Mouse (Mus musculus): Measurements from ENCODE around the gene Rpl26. TPM values are rescaled to one million over a fixed set of nuclear protein-coding genes. Genes with fewer than 3 reads are reported as not detected.

Rpl26 gene
- polyA plus RNA-seq, 1 experiment from 2014 or later = 1,184 TPM

DNA sequence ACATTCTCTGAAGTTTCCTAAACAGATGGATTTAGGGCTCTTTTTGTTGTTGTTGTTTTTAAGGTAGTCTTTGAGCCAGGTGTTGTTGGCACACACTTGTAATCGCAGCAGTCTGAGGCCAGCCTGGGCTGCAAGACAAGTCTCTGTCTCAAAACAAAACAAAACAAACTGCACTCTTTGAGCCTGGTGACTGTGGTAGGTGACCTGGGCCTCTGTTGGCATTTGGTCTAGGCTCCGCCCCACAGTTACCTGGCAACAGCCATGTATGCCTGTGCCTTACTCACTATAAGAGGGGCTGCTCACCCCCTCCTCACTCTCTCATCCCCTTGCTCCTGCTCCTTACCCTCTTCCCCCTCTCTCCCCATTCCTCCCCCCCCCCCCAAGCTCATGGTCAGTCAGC lies 39.1 kb upstream of the Rpl26 start:
- WGBS = 62% methylated on average over 2 of the region's 2 CpGs

DNA sequence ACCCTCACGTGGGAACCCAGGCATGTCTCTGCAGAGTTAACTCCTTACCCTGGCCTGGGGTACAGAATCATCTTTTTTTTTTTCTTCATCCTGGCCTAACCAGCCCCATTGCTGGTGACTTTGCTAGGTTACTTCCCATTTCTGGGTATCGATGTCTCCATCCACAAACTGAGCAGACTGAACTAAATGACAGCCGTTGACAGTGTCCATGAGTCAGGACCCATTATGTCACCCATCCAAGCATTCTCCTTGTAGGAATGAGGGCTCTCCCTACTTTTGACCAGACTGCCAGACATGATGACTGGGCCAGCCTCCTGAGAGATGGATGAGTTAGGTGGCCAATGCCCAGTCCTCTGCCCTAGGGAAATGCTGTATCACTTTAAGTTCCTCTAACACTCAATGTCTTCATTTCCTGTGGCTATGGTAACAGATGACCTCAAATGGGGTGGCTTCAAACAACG lies 37.7 kb upstream of the Rpl26 start:
- WGBS = 62% methylated on average over 4 of the region's 4 CpGs
- no peaks in the 10 kb centered on the region for H3K27me3 ChIP-seq (ENCODE audit: control insufficient read depth, insufficient read depth, low read length)
- no peak overlapping the region for H3K27ac ChIP-seq (ENCODE audit: low read depth, low read length)
- H3K4me2 ChIP-seq (replicated peaks; ENCODE audit: low read depth, low read length) = no peak overlapping the region
- H3K36me3 ChIP-seq (ENCODE audit: control insufficient read depth, insufficient read depth, low read length) = no peaks in the 10 kb centered on the region
- no peaks in the 10 kb centered on the region for H3K9me3 ChIP-seq (ENCODE audit: control insufficient read depth, low read length)
- H3K9ac ChIP-seq (ENCODE audit: low read depth, low read length) = no peak overlapping the region
- ATAC-seq (ENCODE audit: low FRiP score, low TSS enrichment) = no peak
- no peak overlapping the region for H3K4me3 ChIP-seq (ENCODE audit: low read length)
- no peaks in the 10 kb centered on the region for H3K4me1 ChIP-seq (ENCODE audit: control insufficient read depth, insufficient read depth, low read length)

More for the DNA sequence above, 39.1 kb upstream of the Rpl26 start:
- Histone ChIP-seq H3K36me3 (ENCODE audit: control insufficient read depth, insufficient read depth, low read length) (no peaks in the 10 kb centered on the region), H3K4me3 (ENCODE audit: low read length) (no peak overlapping the region), H3K27ac (ENCODE audit: low read depth, low read length) (no peak overlapping the region), H3K9me3 (ENCODE audit: control insufficient read depth, low read length) (no peaks in the 10 kb centered on the region), H3K4me1 (ENCODE audit: control insufficient read depth, insufficient read depth, low read length) (no peaks in the 10 kb centered on the region), H3K9ac (ENCODE audit: low read depth, low read length) (no peak overlapping the region), H3K4me2 (replicated peaks; ENCODE audit: low read depth, low read length) (no peak overlapping the region), H3K27me3 (ENCODE audit: control insufficient read depth, insufficient read depth, low read length) (no peaks in the 10 kb centered on the region)
- ATAC-seq (ENCODE audit: low FRiP score, low TSS enrichment) = no peak

DNA sequence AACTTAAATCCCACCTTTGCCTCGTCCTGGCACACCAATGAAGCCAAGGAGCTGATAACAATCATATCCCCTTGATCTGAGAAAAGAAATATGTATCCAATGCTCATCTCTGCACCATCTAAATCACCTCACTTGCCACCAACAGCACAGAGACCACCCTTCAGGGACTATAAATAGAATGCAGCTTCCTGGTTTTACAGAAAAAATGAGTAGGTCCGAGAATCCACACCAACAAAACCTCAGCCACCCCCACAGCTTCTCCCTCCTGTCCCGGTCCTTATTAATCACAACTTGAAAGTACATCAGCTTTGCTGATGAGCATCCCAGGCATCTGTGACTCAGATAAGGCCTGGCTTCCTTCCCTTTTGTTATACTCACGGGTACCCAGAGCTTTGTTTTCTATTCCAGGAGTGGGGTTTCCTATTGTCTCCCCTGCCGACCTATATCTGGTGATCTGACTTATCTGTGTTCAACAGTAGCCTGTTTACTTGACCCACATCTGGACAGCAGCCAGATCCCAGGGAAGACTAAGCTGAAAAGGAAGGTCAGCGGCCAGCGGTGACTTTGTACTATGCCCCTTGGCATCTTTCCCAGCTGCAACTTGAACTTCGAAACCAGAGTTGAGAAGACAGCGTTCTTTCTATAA lies 36.7 kb upstream of the Rpl26 start:
- Histone ChIP-seq H3K9me3 (ENCODE audit: control insufficient read depth, low read length) (no peaks in the 10 kb centered on the region), H3K4me3 (ENCODE audit: low read length) (no peak overlapping the region), H3K9ac (ENCODE audit: low read depth, low read length) (no peak overlapping the region), H3K4me1 (ENCODE audit: control insufficient read depth, insufficient read depth, low read length) (no peaks in the 10 kb centered on the region), H3K4me2 (replicated peaks; ENCODE audit: low read depth, low read length) (no peak overlapping the region), H3K36me3 (ENCODE audit: control insufficient read depth, insufficient read depth, low read length) (no peaks in the 10 kb centered on the region), H3K27ac (ENCODE audit: low read depth, low read length) (no peak overlapping the region), H3K27me3 (ENCODE audit: control insufficient read depth, insufficient read depth, low read length) (no peaks in the 10 kb centered on the region)
- WGBS = 45% methylated on average over 9 of the region's 9 CpGs
- peak; percentile 35; the same call in 1 of the 2 replicates for ATAC-seq (ENCODE audit: low FRiP score, low TSS enrichment)

DNA sequence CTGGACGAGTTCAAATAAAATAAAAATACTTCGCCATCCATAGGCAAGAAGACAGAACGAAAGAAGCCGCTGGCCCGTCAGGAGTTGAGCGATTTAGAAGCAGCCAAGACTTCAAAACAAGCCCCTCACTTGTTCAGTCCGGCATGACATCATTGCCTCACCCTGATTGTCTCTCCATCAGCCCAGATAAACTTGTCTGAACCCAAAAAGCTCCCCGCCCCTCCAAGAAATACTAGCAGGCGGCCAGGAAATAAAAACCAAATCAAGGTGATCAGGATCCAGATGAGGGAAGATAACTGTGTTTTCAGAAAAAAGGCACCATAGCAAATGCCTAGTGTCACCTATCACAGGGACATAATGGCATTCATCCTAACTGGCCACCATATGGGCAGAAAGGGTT lies 30.1 kb upstream of the Rpl26 start:
- no peak overlapping the region for H3K9ac ChIP-seq (ENCODE audit: low read depth, low read length)
- no peaks in the 10 kb centered on the region for H3K9me3 ChIP-seq (ENCODE audit: control insufficient read depth, low read length)
- 88% methylated on average over 9 of the region's 9 CpGs for WGBS
- no peaks in the 10 kb centered on the region for H3K27me3 ChIP-seq (ENCODE audit: control insufficient read depth, insufficient read depth, low read length)
- H3K4me1 ChIP-seq (ENCODE audit: control insufficient read depth, insufficient read depth, low read length) = no peaks in the 10 kb centered on the region
- H3K4me3 ChIP-seq (ENCODE audit: low read length) = no peak overlapping the region
- no peak overlapping the region for H3K4me2 ChIP-seq (replicated peaks; ENCODE audit: low read depth, low read length)
- no peaks in the 10 kb centered on the region for H3K36me3 ChIP-seq (ENCODE audit: control insufficient read depth, insufficient read depth, low read length)
- no peak for ATAC-seq (ENCODE audit: low FRiP score, low TSS enrichment)
- no peak overlapping the region for H3K27ac ChIP-seq (ENCODE audit: low read depth, low read length)

DNA sequence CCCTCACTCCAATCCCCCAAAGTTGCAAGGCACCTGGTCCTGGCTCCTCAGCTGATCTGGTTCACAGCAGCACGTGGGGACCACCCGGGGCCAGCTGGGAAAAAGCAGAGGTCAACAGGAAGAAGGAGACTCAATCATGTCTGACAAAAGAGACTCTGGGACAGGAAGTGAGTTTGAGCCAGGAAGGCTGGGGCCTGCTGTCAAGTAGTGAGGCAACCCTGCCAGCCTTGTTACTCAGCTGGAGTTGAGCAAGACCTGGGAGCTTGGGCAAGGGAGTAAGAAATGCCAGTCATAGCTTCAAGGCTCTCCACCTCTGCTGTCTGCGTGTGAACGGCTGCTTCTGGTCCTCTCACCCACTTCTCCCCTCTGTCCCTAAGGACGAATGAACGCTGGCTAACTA lies 29.6 kb upstream of the Rpl26 start, which contains the start of gene Ndel1:
Ndel1 (minus strand) TSS at position 111 of the 400 bp plus-strand sequence.
- Histone ChIP-seq H3K27ac (ENCODE audit: low read depth, low read length) (no peak within 1 kb of the TSS), H3K4me2 (replicated peaks; ENCODE audit: low read depth, low read length) (no peak within 1 kb of the TSS), H3K9me3 (ENCODE audit: control insufficient read depth, low read length) (no peaks in the 10 kb centered on the region), H3K27me3 (ENCODE audit: control insufficient read depth, insufficient read depth, low read length) (no peaks in the 10 kb centered on the region), H3K36me3 (ENCODE audit: control insufficient read depth, insufficient read depth, low read length) (no peaks in the 10 kb centered on the region), H3K4me3 (ENCODE audit: low read length) (no peak within 1 kb of the TSS), H3K4me1 (ENCODE audit: control insufficient read depth, insufficient read depth, low read length) (no peaks in the 10 kb centered on the region), H3K9ac (ENCODE audit: low read depth, low read length) (no peak within 1 kb of the TSS)
- ATAC-seq (ENCODE audit: low FRiP score, low TSS enrichment) = peak; percentile 20; the same call in 1 of the 2 replicates
- whole genome bisulfite sequencing = 17% methylated on average over 6 of the region's 6 CpGs

DNA sequence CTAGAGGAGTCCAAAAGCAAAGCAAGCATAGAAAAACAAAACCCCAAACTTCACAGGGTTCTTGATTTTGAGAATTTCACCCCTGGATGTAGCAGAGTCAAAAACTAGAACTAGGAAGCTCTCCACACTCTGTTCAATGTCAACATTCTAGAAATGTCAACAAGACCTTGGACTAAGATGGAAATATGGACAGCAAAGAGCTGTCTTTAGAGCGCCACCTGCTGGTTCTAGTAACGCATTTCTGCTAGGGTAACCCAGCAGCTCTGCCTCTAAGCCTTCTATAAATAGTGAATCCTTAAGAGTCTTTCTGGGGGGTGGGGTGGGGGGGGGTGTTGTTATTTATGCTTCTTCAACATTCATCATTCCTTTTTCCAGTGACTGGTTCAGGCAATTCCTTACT lies 26.5 kb upstream of the Rpl26 start:
- ATAC-seq (ENCODE audit: low FRiP score, low TSS enrichment) = no peak
- Histone ChIP-seq H3K4me3 (ENCODE audit: low read length) (no peak overlapping the region), H3K4me1 (ENCODE audit: control insufficient read depth, insufficient read depth, low read length) (no peaks in the 10 kb centered on the region), H3K4me2 (replicated peaks; ENCODE audit: low read depth, low read length) (no peak overlapping the region), H3K27ac (ENCODE audit: low read depth, low read length) (no peak overlapping the region), H3K27me3 (ENCODE audit: control insufficient read depth, insufficient read depth, low read length) (no peaks in the 10 kb centered on the region), H3K9ac (ENCODE audit: low read depth, low read length) (no peak overlapping the region), H3K9me3 (ENCODE audit: control insufficient read depth, low read length) (no peaks in the 10 kb centered on the region), H3K36me3 (ENCODE audit: control insufficient read depth, insufficient read depth, low read length) (no peaks in the 10 kb centered on the region)
- WGBS = 0% methylated on average over 2 of the region's 2 CpGs

DNA sequence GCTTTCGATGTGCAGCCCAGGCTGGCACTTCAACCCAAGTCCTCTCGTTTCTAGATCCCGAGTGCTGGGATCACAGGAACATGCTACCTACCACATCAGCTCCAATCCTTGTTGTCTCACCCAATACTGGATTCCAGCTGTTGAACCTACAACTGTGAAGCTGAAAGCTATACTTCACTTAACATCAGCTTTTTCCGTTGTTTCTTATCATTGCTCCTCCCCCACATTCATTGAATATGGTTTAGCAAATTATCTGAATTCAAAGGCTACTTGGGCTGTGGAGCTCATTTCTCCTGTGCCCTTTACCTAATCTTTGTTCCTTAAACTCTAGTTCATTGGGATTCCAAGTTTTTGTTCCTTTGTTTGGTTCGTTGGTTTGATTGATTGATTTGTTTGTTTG lies 22.6 kb upstream of the Rpl26 start:
- Histone ChIP-seq H3K27ac (ENCODE audit: low read depth, low read length) (no peak overlapping the region), H3K4me2 (replicated peaks; ENCODE audit: low read depth, low read length) (no peak overlapping the region), H3K9ac (ENCODE audit: low read depth, low read length) (no peak overlapping the region), H3K27me3 (ENCODE audit: control insufficient read depth, insufficient read depth, low read length) (no peaks in the 10 kb centered on the region), H3K4me1 (ENCODE audit: control insufficient read depth, insufficient read depth, low read length) (no peaks in the 10 kb centered on the region), H3K9me3 (ENCODE audit: control insufficient read depth, low read length) (no peaks in the 10 kb centered on the region), H3K36me3 (ENCODE audit: control insufficient read depth, insufficient read depth, low read length) (no peaks in the 10 kb centered on the region), H3K4me3 (ENCODE audit: low read length) (no peak overlapping the region)
- ATAC-seq (ENCODE audit: low FRiP score, low TSS enrichment) = no peak
- whole genome bisulfite sequencing = 81% methylated on average over 5 of the region's 5 CpGs

DNA sequence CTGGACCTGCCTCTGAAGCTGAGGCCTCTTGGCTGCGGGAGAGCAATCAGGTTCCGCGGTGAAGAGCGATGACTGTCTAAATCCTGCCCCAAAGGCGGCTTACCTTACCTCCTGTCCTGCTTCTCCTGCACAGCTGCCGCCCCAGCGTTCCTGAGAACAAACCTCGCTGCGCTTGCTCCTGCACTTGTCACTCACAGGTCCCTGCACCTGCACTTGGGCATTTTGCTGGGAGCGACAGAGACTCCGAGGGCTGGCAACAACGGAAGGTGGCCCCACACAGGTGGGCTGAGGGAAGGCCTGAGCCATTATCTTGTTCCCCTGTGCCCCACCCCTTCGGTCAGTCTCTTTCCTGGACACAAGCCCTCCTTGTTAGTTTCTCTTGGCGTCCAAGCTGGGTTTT lies 19.3 kb upstream of the Rpl26 start:
- Histone ChIP-seq H3K27me3 (ENCODE audit: control insufficient read depth, insufficient read depth, low read length) (no peaks in the 10 kb centered on the region), H3K4me3 (ENCODE audit: low read length) (no peak overlapping the region), H3K36me3 (ENCODE audit: control insufficient read depth, insufficient read depth, low read length) (no peaks in the 10 kb centered on the region), H3K27ac (ENCODE audit: low read depth, low read length) (no peak overlapping the region), H3K9ac (ENCODE audit: low read depth, low read length) (no peak overlapping the region), H3K4me2 (replicated peaks; ENCODE audit: low read depth, low read length) (no peak overlapping the region), H3K9me3 (ENCODE audit: control insufficient read depth, low read length) (no peaks in the 10 kb centered on the region), H3K4me1 (ENCODE audit: control insufficient read depth, insufficient read depth, low read length) (no peaks in the 10 kb centered on the region)
- WGBS = 21% methylated on average over 14 of the region's 14 CpGs
- ATAC-seq (ENCODE audit: low FRiP score, low TSS enrichment) = no peak

DNA sequence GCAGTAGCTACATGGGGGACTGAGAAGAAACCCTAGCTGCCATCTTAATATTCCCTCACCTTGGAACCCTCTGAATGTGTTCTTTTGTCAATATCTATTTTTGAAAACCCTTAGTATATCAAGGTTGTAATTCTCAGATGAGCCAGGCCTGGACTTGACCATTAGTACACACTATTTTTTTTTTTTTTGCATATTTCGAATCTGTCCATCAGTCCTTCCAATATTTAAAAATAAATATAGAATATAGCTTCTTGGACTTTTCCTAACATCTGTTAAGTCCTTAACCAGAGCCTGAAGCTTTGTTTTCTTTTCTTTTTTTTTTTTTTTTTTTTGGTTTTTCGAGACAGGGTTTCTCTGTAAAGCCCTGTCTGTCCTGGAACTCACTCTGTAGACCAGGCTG lies 17.5 kb upstream of the Rpl26 start:
- Histone ChIP-seq H3K36me3 (ENCODE audit: control insufficient read depth, insufficient read depth, low read length) (no peaks in the 10 kb centered on the region), H3K4me1 (ENCODE audit: control insufficient read depth, insufficient read depth, low read length) (no peaks in the 10 kb centered on the region), H3K9me3 (ENCODE audit: control insufficient read depth, low read length) (no peaks in the 10 kb centered on the region), H3K27ac (ENCODE audit: low read depth, low read length) (no peak overlapping the region), H3K4me2 (replicated peaks; ENCODE audit: low read depth, low read length) (no peak overlapping the region), H3K4me3 (ENCODE audit: low read length) (no peak overlapping the region), H3K9ac (ENCODE audit: low read depth, low read length) (no peak overlapping the region), H3K27me3 (ENCODE audit: control insufficient read depth, insufficient read depth, low read length) (no peaks in the 10 kb centered on the region)
- 78% methylated on average over 2 of the region's 2 CpGs for WGBS
- ATAC-seq (ENCODE audit: low FRiP score, low TSS enrichment) = no peak

All from kidney, embryonic 14.5 days (tissue).